Mouse (Mus musculus) thymus, adult 2 months (tissue): Measurements from ENCODE around the gene Prg2.

Source experiments
- CTCF ChIP-seq: fragments of 200-500 bp; IDR thresholded peaks from 2 replicates; pipeline ENCODE4 v1.5.1; 2012; ENCODE audit warnings: mild to moderate bottlenecking, control low read depth, low read length, moderate library complexity, borderline replicate concordance; ENCODE audit not compliant: control insufficient read depth, poor library complexity, insufficient read depth; ENCODE audit errors: extremely low read depth
- POLR2A ChIP-seq: fragments of 200-500 bp; IDR thresholded peaks from 2 replicates; pipeline ENCODE4 v1.6.1; 2012; ENCODE audit warnings: mild to moderate bottlenecking, low read length, control low read depth, moderate library complexity; ENCODE audit not compliant: control insufficient read depth, poor library complexity, insufficient read depth; ENCODE audit errors: extremely low read depth

DNA sequence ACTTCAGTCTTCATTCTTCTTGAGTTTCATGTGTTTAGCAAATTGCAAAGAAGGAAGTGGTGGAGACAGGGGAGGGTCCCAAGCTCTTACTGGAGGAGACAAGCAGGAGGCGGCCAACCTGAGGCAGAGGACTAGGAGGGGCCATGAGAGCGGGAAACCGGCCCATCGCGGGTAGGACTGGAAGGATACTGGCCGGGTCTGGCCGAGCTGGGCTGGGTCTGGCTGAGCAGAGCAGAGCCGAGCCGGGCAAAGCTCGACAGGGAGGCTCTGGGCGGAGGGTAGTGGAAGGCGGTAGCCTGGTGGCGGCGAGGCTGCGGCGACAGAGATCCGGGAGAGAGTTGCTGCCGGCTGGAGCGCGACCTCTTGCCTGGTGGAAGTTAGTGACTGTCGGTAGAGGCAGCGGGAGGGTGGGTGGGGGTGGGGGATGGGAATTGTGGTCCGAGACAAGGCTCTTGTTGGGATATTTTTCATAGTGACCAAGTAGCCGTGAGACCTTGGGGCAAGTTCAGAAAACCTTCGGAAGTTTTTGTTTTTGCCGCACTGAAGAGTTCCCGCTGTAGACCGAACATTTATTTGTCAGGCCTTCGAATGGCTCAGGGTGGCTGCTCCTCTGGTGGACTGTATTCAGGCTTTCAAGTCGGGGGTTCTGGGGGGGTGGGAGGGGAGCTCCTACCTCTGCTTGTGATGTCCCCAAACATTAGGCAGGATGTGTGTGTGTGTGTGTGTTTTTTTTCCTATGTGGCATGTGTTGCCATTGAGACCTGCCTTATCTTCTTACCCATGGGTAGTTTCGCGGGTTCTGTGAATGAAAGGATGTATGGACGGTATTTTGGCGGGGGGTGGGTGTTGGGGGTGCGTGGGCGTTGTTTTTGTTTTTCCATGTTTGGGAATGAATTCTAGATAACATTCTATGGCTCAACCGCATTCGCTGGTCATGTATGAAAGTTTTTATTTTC lies 43.5 kb upstream of the Prg2 start, which contains the start of gene Slc43a3:
- TF ChIP-seq CTCF (no peak), POLR2A (no peak)
